Mouse (Mus musculus): ENCODE measurements around the gene Lrmda. TPM values are rescaled to one million over a fixed set of nuclear protein-coding genes. Genes with fewer than 3 reads are reported as not detected.

Lrmda gene
- polyA plus RNA-seq, 1 experiment = not detected

GRCm38 (mm10) chr14:22952981-22953380 lies 933.5 kb downstream of the Lrmda start:
- no peak overlapping the region for H3K4me3 ChIP-seq (ENCODE audit: insufficient read depth, low read length)
- no peaks in the 10 kb centered on the region for H3K4me1 ChIP-seq (ENCODE audit: control insufficient read depth, insufficient read depth, low read length)
- no peak for TF ChIP-seq CTCF (IDR thresholded peaks at IDR 0.05; ENCODE audit: borderline replicate concordance, insufficient read depth, low read length)
- TF ChIP-seq POLR2A (IDR thresholded peaks at IDR 0.05; ENCODE audit: low read depth, low read length) = no peak
- no peak overlapping the region for H3K27ac ChIP-seq (ENCODE audit: insufficient read depth, low read length)

GRCm38 (mm10) chr14:22960166-22960565 lies 940.7 kb downstream of the Lrmda start:
- Histone ChIP-seq H3K27ac (ENCODE audit: insufficient read depth, low read length) (no peak overlapping the region), H3K4me1 (ENCODE audit: control insufficient read depth, insufficient read depth, low read length) (no peaks in the 10 kb centered on the region), H3K4me3 (ENCODE audit: insufficient read depth, low read length) (no peak overlapping the region)
- TF ChIP-seq POLR2A (IDR thresholded peaks at IDR 0.05; ENCODE audit: low read depth, low read length) (no peak), CTCF (IDR thresholded peaks at IDR 0.05; ENCODE audit: borderline replicate concordance, insufficient read depth, low read length) (no peak)

GRCm38 (mm10) chr14:22964796-22965660 lies 945.5 kb downstream of the Lrmda start:
- TF ChIP-seq CTCF (IDR thresholded peaks at IDR 0.05; ENCODE audit: borderline replicate concordance, insufficient read depth, low read length) (no peak), POLR2A (IDR thresholded peaks at IDR 0.05; ENCODE audit: low read depth, low read length) (no peak)
- Histone ChIP-seq H3K27ac (ENCODE audit: insufficient read depth, low read length) (peak overlapping the region; percentile 68), H3K4me3 (ENCODE audit: insufficient read depth, low read length) (no peak overlapping the region), H3K4me1 (ENCODE audit: control insufficient read depth, insufficient read depth, low read length) (no peaks in the 10 kb centered on the region)

GRCm38 (mm10) chr14:22968705-22969104 lies 949.2 kb downstream of the Lrmda start:
- no peak for TF ChIP-seq CTCF (IDR thresholded peaks at IDR 0.05; ENCODE audit: borderline replicate concordance, insufficient read depth, low read length)
- no peak for TF ChIP-seq POLR2A (IDR thresholded peaks at IDR 0.05; ENCODE audit: low read depth, low read length)
- H3K4me3 ChIP-seq (ENCODE audit: insufficient read depth, low read length) = no peak overlapping the region
- no peaks in the 10 kb centered on the region for H3K4me1 ChIP-seq (ENCODE audit: control insufficient read depth, insufficient read depth, low read length)
- H3K27ac ChIP-seq (ENCODE audit: insufficient read depth, low read length) = no peak overlapping the region

- H3K4me3 ChIP-seq (ENCODE audit: insufficient read depth, low read length) = no peak overlapping the region
- no peaks in the 10 kb centered on the region for H3K4me1 ChIP-seq (ENCODE audit: control insufficient read depth, insufficient read depth, low read length)
- H3K27ac ChIP-seq (ENCODE audit: insufficient read depth, low read length) = no peak overlapping the region
- no peak for TF ChIP-seq CTCF (IDR thresholded peaks at IDR 0.05; ENCODE audit: borderline replicate concordance, insufficient read depth, low read length)
- no peak for TF ChIP-seq POLR2A (IDR thresholded peaks at IDR 0.05; ENCODE audit: low read depth, low read length)
Observed at GRCm38 (mm10) chr14:22986736-22987135, 967.2 kb downstream of the Lrmda start.

- no peak for TF ChIP-seq POLR2A (IDR thresholded peaks at IDR 0.05; ENCODE audit: low read depth, low read length)
- TF ChIP-seq CTCF (IDR thresholded peaks at IDR 0.05; ENCODE audit: borderline replicate concordance, insufficient read depth, low read length) = no peak
- H3K4me3 ChIP-seq (ENCODE audit: insufficient read depth, low read length) = no peak overlapping the region
- no peak overlapping the region for H3K27ac ChIP-seq (ENCODE audit: insufficient read depth, low read length)
- H3K4me1 ChIP-seq (ENCODE audit: control insufficient read depth, insufficient read depth, low read length) = no peaks in the 10 kb centered on the region
Observed at GRCm38 (mm10) chr14:22988090-22988669, 968.7 kb downstream of the Lrmda start.

- Histone ChIP-seq H3K4me1 (ENCODE audit: control insufficient read depth, insufficient read depth, low read length) (peaks cover 6% of the 10 kb centered on the region), H3K4me3 (ENCODE audit: insufficient read depth, low read length) (no peak overlapping the region), H3K27ac (ENCODE audit: insufficient read depth, low read length) (peak overlapping the region; percentile 82)
- TF ChIP-seq CTCF (IDR thresholded peaks at IDR 0.05; ENCODE audit: borderline replicate concordance, insufficient read depth, low read length) (no peak), POLR2A (IDR thresholded peaks at IDR 0.05; ENCODE audit: low read depth, low read length) (no peak)
Observed at GRCm38 (mm10) chr14:22995184-22995935, 975.8 kb downstream of the Lrmda start.

- Histone ChIP-seq H3K4me3 (ENCODE audit: insufficient read depth, low read length) (no peak overlapping the region), H3K4me1 (ENCODE audit: control insufficient read depth, insufficient read depth, low read length) (peaks cover 6% of the 10 kb centered on the region), H3K27ac (ENCODE audit: insufficient read depth, low read length) (no peak overlapping the region)
- TF ChIP-seq POLR2A (IDR thresholded peaks at IDR 0.05; ENCODE audit: low read depth, low read length) (no peak), CTCF (IDR thresholded peaks at IDR 0.05; ENCODE audit: borderline replicate concordance, insufficient read depth, low read length) (no peak)
Observed at GRCm38 (mm10) chr14:22998906-22999305, 979.4 kb downstream of the Lrmda start.

- Histone ChIP-seq H3K4me1 (ENCODE audit: control insufficient read depth, insufficient read depth, low read length) (no peaks in the 10 kb centered on the region; the same call in 1 of the 2 replicates), H3K4me3 (ENCODE audit: insufficient read depth, low read length) (no peak overlapping the region), H3K27ac (ENCODE audit: insufficient read depth, low read length) (no peak overlapping the region; the same call in none of the 2 replicates)
- no peak for TF ChIP-seq CTCF (IDR thresholded peaks at IDR 0.05; ENCODE audit: borderline replicate concordance, insufficient read depth, low read length)
- TF ChIP-seq POLR2A (IDR thresholded peaks at IDR 0.05; ENCODE audit: low read depth, low read length) = no peak
Observed at GRCm38 (mm10) chr14:23011989-23012388, 992.5 kb downstream of the Lrmda start.
